Mouse (Mus musculus): ENCODE results near the gene Hdc. TPM values are rescaled to one million over a fixed set of nuclear protein-coding genes. Genes with fewer than 3 reads are reported as not detected.
"Not testable (repeated sequence)": the region's sequence is repeated elsewhere in the genome, so short reads cannot be mapped to it uniquely, and the experiment has no call there.

Gene Hdc
- polyA plus RNA-seq, 1 experiment from 2014 or later: 26.8 TPM

- ATAC-seq (ENCODE audit: insufficient read depth, low FRiP score): no peak
- H3K36me3 ChIP-seq (ENCODE audit: control insufficient read depth, insufficient read depth, low read length): peaks cover 7% of the 10 kb centered on the region
Measured at GRCm38 (mm10) chr2:126635939-126636823, 17.1 kb upstream of the Hdc start.

GRCm38 (mm10) chr2:126633165-126633564, 14.1 kb upstream of the Hdc start:
- H3K4me1 ChIP-seq (ENCODE audit: control insufficient read depth, insufficient read depth, low read length): no peaks in the 10 kb centered on the region
- no peak overlapping the region for H3K4me2 ChIP-seq (ENCODE audit: low read depth, low read length)
- H3K4me3 ChIP-seq (replicated peaks; ENCODE audit: low read length): no peak overlapping the region
- H3K36me3 ChIP-seq (ENCODE audit: control insufficient read depth, insufficient read depth, low read length): no peaks in the 10 kb centered on the region
- H3K9me3 ChIP-seq (replicated peaks; ENCODE audit: control insufficient read depth, low read length): no peaks in the 10 kb centered on the region
- ATAC-seq (ENCODE audit: insufficient read depth, low FRiP score): no peak
- WGBS: 80% methylated on average over 2 of the region's 2 CpGs
- H3K9ac ChIP-seq (ENCODE audit: low read length): no peak overlapping the region
- H3K27ac ChIP-seq (ENCODE audit: low read length): no peak overlapping the region
- H3K27me3 ChIP-seq (ENCODE audit: control insufficient read depth, insufficient read depth, low read length): no peaks in the 10 kb centered on the region

More at GRCm38 (mm10) chr2:126635939-126636823, 17.1 kb upstream of the Hdc start:
- H3K27me3 ChIP-seq (ENCODE audit: control insufficient read depth, insufficient read depth, low read length): no peaks in the 10 kb centered on the region
- no peak overlapping the region for H3K4me3 ChIP-seq (replicated peaks; ENCODE audit: low read length)
- H3K9me3 ChIP-seq (replicated peaks; ENCODE audit: control insufficient read depth, low read length): peaks cover 3% of the 10 kb centered on the region; the same call in 1 of the 2 replicates
- no peak overlapping the region for H3K9ac ChIP-seq (ENCODE audit: low read length)
- H3K4me1 ChIP-seq (ENCODE audit: control insufficient read depth, insufficient read depth, low read length): no peaks in the 10 kb centered on the region
- H3K27ac ChIP-seq (ENCODE audit: low read length): no peak overlapping the region
- H3K4me2 ChIP-seq (ENCODE audit: low read depth, low read length): no peak overlapping the region
- 74% methylated on average over 12 of the region's 12 CpGs for WGBS

GRCm38 (mm10) chr2:126628455-126628995, 9.4 kb upstream of the Hdc start:
- Histone ChIP-seq H3K4me3 (replicated peaks; ENCODE audit: low read length) (no peak overlapping the region), H3K4me2 (ENCODE audit: low read depth, low read length) (no peak overlapping the region), H3K4me1 (ENCODE audit: control insufficient read depth, insufficient read depth, low read length) (no peaks in the 10 kb centered on the region), H3K36me3 (ENCODE audit: control insufficient read depth, insufficient read depth, low read length) (no peaks in the 10 kb centered on the region), H3K9ac (ENCODE audit: low read length) (no peak overlapping the region), H3K27me3 (ENCODE audit: control insufficient read depth, insufficient read depth, low read length) (no peaks in the 10 kb centered on the region), H3K27ac (ENCODE audit: low read length) (no peak overlapping the region), H3K9me3 (replicated peaks; ENCODE audit: control insufficient read depth, low read length) (no peaks in the 10 kb centered on the region)
- no peak for ATAC-seq (ENCODE audit: insufficient read depth, low FRiP score)
- 86% methylated on average over 9 of the region's 9 CpGs for WGBS

- no peak overlapping the region for H3K4me3 ChIP-seq (replicated peaks; ENCODE audit: low read length)
- H3K36me3 ChIP-seq (ENCODE audit: control insufficient read depth, insufficient read depth, low read length): no peaks in the 10 kb centered on the region
- H3K9me3 ChIP-seq (replicated peaks; ENCODE audit: control insufficient read depth, low read length): no peaks in the 10 kb centered on the region
- H3K27me3 ChIP-seq (ENCODE audit: control insufficient read depth, insufficient read depth, low read length): no peaks in the 10 kb centered on the region
- no peaks in the 10 kb centered on the region for H3K4me1 ChIP-seq (ENCODE audit: control insufficient read depth, insufficient read depth, low read length)
- no peak for ATAC-seq (ENCODE audit: insufficient read depth, low FRiP score)
- H3K27ac ChIP-seq (ENCODE audit: low read length): no peak overlapping the region
- no peak overlapping the region for H3K9ac ChIP-seq (ENCODE audit: low read length)
- no peak overlapping the region for H3K4me2 ChIP-seq (ENCODE audit: low read depth, low read length)
Measured at GRCm38 (mm10) chr2:126623138-126623537, 4.0 kb upstream of the Hdc start.

GRCm38 (mm10) chr2:126622455-126622854, 3.4 kb upstream of the Hdc start:
- no peak overlapping the region for H3K27ac ChIP-seq (ENCODE audit: low read length)
- no peaks in the 10 kb centered on the region for H3K27me3 ChIP-seq (ENCODE audit: control insufficient read depth, insufficient read depth, low read length)
- H3K9ac ChIP-seq (ENCODE audit: low read length): no peak overlapping the region
- no peaks in the 10 kb centered on the region for H3K36me3 ChIP-seq (ENCODE audit: control insufficient read depth, insufficient read depth, low read length)
- no peaks in the 10 kb centered on the region for H3K4me1 ChIP-seq (ENCODE audit: control insufficient read depth, insufficient read depth, low read length)
- ATAC-seq (ENCODE audit: insufficient read depth, low FRiP score): no peak
- no peak overlapping the region for H3K4me2 ChIP-seq (ENCODE audit: low read depth, low read length)
- H3K9me3 ChIP-seq (replicated peaks; ENCODE audit: control insufficient read depth, low read length): no peaks in the 10 kb centered on the region
- no peak overlapping the region for H3K4me3 ChIP-seq (replicated peaks; ENCODE audit: low read length)
- 76% methylated on average over 2 of the region's 2 CpGs for WGBS

GRCm38 (mm10) chr2:126618470-126619179, 474 bp downstream of the Hdc start:
- Histone ChIP-seq H3K36me3 (ENCODE audit: control insufficient read depth, insufficient read depth, low read length) (no peaks in the 10 kb centered on the region), H3K27me3 (ENCODE audit: control insufficient read depth, insufficient read depth, low read length) (no peaks in the 10 kb centered on the region), H3K9me3 (replicated peaks; ENCODE audit: control insufficient read depth, low read length) (no peaks in the 10 kb centered on the region), H3K4me2 (ENCODE audit: low read depth, low read length) (no peak overlapping the region), H3K9ac (ENCODE audit: low read length) (no peak overlapping the region), H3K4me3 (replicated peaks; ENCODE audit: low read length) (no peak overlapping the region), H3K4me1 (ENCODE audit: control insufficient read depth, insufficient read depth, low read length) (no peaks in the 10 kb centered on the region), H3K27ac (ENCODE audit: low read length) (no peak overlapping the region)
- no peak for ATAC-seq (ENCODE audit: insufficient read depth, low FRiP score)
- WGBS: 29% methylated on average over 8 of the region's 8 CpGs

GRCm38 (mm10) chr2:126615355-126615754, 3.7 kb downstream of the Hdc start:
- ATAC-seq (ENCODE audit: insufficient read depth, low FRiP score): no peak
- 87% methylated on average over 3 of the region's 3 CpGs for WGBS

GRCm38 (mm10) chr2:126609600-126609999, 9.5 kb downstream of the Hdc start:
- not testable (repeated sequence) for H3K4me2 ChIP-seq (ENCODE audit: low read depth, low read length); H3K4me3 ChIP-seq (replicated peaks; ENCODE audit: low read length); H3K9me3 ChIP-seq (replicated peaks; ENCODE audit: control insufficient read depth, low read length); H3K27me3 ChIP-seq (ENCODE audit: control insufficient read depth, insufficient read depth, low read length); ATAC-seq (ENCODE audit: insufficient read depth, low FRiP score); H3K9ac ChIP-seq (ENCODE audit: low read length); H3K36me3 ChIP-seq (ENCODE audit: control insufficient read depth, insufficient read depth, low read length); H3K27ac ChIP-seq (ENCODE audit: low read length); H3K4me1 ChIP-seq (ENCODE audit: control insufficient read depth, insufficient read depth, low read length)
- WGBS: 58% methylated on average over 12 of the region's 12 CpGs

More at GRCm38 (mm10) chr2:126615355-126615754, 3.7 kb downstream of the Hdc start:
- Histone ChIP-seq H3K4me2 (ENCODE audit: low read depth, low read length) (no peak overlapping the region), H3K27me3 (ENCODE audit: control insufficient read depth, insufficient read depth, low read length) (no peaks in the 10 kb centered on the region), H3K9me3 (replicated peaks; ENCODE audit: control insufficient read depth, low read length) (no peaks in the 10 kb centered on the region), H3K27ac (ENCODE audit: low read length) (no peak overlapping the region), H3K36me3 (ENCODE audit: control insufficient read depth, insufficient read depth, low read length) (no peaks in the 10 kb centered on the region), H3K4me3 (replicated peaks; ENCODE audit: low read length) (no peak overlapping the region), H3K4me1 (ENCODE audit: control insufficient read depth, insufficient read depth, low read length) (no peaks in the 10 kb centered on the region), H3K9ac (ENCODE audit: low read length) (no peak overlapping the region)
